Mouse (Mus musculus): ENCODE measurements around the gene Rtcb. TPM values are rescaled to one million over a fixed set of nuclear protein-coding genes. Genes with fewer than 3 reads are reported as not detected.

Gene Rtcb
- 81.7 TPM for polyA plus RNA-seq (2017; shearing (Covaris generic))

DNA sequence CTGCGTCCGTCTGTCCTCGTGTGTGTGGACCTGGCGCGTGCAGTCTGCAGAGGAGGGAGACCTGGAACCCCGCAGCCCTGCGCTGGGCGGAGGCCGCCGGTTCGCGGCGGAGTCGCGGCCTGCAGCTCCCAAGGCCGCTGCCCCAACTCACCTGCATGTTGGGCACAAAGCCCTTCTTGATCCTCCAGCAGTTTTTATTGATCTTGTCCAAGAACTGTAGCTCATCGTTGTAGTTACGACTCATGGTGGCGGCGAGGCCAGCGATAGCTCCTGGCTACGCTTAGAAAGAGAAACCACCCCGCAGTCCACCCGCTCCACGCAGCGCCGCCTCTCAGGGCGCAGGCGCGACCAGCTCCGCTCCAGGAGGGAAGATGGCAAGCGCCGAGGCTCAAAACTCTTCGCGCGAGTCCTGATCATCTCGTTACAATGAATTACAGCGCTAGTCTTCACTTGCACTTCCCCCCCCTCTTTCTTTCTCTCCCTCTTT is at the start of gene Rtcb:
Rtcb (minus strand) TSS at position 360 of the 487 bp plus-strand sequence.

DNA sequence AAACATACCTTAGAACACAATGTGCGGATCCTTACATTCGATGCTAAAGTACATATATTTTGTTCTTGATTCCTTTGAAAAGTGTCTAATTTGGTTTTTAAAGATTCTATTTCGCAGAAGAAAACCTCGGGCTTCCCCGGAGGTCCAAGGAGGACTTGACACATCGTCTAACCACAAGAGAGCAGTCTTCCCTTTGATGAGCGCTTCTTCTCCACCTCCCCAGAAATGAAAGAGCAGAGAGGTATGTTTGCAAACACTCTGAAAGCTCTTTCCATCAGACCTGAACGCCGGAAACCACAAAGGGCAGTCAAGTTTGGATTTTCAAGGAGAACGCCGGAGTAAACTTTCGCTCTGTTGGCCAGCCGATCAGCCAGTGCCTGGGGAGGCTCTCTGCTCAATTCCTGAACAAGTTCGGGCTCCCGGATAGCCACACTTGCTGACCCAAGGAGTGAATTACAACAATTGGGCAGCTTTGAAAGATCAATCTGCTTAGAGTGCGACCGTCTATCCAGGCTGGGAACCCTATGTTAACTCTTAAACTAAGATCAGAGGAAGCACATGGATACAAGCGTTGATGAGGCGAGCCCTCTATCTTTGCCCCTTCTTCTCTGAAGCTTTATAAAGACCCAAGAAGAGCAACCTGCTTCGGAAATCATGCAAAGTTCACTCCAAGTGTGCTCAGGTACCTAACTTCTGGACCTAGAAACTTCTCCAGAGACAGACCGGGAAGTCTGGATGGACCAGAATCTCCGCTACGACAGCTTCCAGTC is 29.8 kb downstream of the Rtcb start, which contains the start of gene Ascl4:
Ascl4 (plus strand) TSS at position 6 of the 770 bp plus-strand sequence.

DNA sequence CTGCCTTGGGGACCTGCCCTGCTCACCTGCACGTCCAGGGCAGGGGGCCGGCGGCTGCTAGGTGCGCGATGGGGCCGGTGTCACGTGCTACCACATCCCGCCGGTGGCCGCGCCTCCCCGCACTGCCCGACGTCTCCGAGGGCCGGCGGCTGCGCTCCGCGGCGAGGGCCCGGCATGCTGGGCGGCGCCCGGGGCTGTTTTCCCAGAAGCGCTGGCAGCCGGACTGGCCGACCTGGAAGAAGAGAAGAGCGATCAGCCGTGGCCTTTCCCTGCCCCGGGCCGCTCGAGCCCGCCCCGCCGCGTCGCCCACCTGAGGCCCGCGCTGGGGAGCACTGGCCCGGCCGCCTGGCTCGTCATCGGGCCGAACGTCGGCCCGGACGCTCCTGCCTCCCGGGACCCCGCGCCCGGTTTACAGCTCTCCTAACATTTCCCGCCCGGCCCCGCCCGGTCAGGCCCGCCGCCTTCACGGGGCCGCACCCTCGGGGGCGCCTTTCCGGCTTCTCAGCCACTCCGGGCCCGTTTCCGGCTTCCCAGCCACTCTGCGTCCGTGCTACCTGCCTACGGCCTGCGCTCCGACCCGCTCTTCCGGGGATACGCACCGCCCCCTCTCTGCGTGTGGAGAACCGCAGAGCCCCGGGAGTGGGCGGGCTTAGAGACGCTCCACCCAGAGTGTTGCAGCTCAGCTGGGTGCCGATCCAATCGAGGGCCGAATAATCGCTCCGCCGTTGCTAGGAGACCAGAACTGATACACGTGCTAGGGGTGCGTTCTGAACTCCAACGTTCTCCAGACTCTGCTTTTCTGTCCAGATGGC is 40.9 kb downstream of the Rtcb start, which contains the start of gene Prdm4:
Prdm4 (minus strand) TSS at position 645 of the 812 bp plus-strand sequence.

Other genes with a start within 250 kb of the Rtcb start
- gene Pwp1, start 128.3 kb downstream of the Rtcb start, polyA plus RNA-seq (2017; shearing (Covaris generic)): 49.8 TPM
- 32.6 TPM for gene Prdm4, start 40.7 kb downstream of the Rtcb start, polyA plus RNA-seq (2017; shearing (Covaris generic))
- 0.18 TPM for gene Ascl4, start 30.1 kb downstream of the Rtcb start, polyA plus RNA-seq (2017; shearing (Covaris generic))
- gene Bpifc, start 54.1 kb upstream of the Rtcb start, polyA plus RNA-seq (2017; shearing (Covaris generic)): not detected
- gene Fbxo7, start 64.1 kb upstream of the Rtcb start, polyA plus RNA-seq (2017; shearing (Covaris generic)): 56.0 TPM

Data from effector memory CD4-positive, alpha-beta T cell, adult 7 months (primary cell).